Mouse (Mus musculus): Measurements from ENCODE around the gene Gm42878. TPM values are rescaled to one million over a fixed set of nuclear protein-coding genes. Genes with fewer than 3 reads are reported as not detected.

The Gm42878 gene
- polyA plus RNA-seq, 2 experiments = 0.07 TPM; not detected in 1

- TF ChIP-seq CTCF (IDR thresholded peaks at IDR 0.05; ENCODE audit: low read depth) (no peak), EP300 (IDR thresholded peaks at IDR 0.05; ENCODE audit: low read depth) (no peak)
- 87% methylated on average over 10 of the region's 10 CpGs for WGBS (ENCODE audit: insufficient replicate concordance)
- Histone ChIP-seq H3K9ac (replicated peaks) (no peak overlapping the region), H3K4me1 (replicated peaks; ENCODE audit: control insufficient read depth in 2 of 2, insufficient read depth in 2 of 2, low read length in 1 of 2) (peaks cover 9 to 30% of the 10 kb centered on the region in 2 experiments), H3K27ac (no peak overlapping the region), H3K36me3 (replicated peaks; ENCODE audit: control insufficient read depth, insufficient read depth, low read depth) (no peaks in the 10 kb centered on the region), H3K4me2 (ENCODE audit: low read depth) (no peak overlapping the region), H3K27me3 (ENCODE audit: control insufficient read depth, insufficient read depth, low read length) (no peaks in the 10 kb centered on the region), H3K9me3 (ENCODE audit: control insufficient read depth, low read length) (no peaks in the 10 kb centered on the region), H3K4me3 (ENCODE audit: insufficient read depth in 1 of 2, low read depth in 2 of 2, low read length in 2 of 2) (no peak overlapping the region)
- DNase-seq (ENCODE audit: low read depth in 3 of 3, low spot score in 3 of 3) = no peak
- no peak for ATAC-seq (ENCODE audit: insufficient read depth)
These were observed 39.7 kb upstream of the Gm42878 start for GRCm38 (mm10) chr5:121585005-121585404.

- ATAC-seq (ENCODE audit: insufficient read depth) = peak; percentile 75
- peak in 2 of 3 experiments; percentile 41 to 47 for DNase-seq (ENCODE audit: low read depth in 3 of 3, low spot score in 3 of 3)
- WGBS (ENCODE audit: insufficient replicate concordance) = 27% methylated on average over 12 of the region's 12 CpGs
- no peaks in the 10 kb centered on the region for H3K9me3 ChIP-seq (ENCODE audit: control insufficient read depth, low read length)
- H3K27ac ChIP-seq = no peak overlapping the region
- 0 out of 2 replicates have a peak overlapping the region, but pooled peaks have one; percentile 22 for H3K4me2 ChIP-seq (ENCODE audit: low read depth)
- TF ChIP-seq EP300 (IDR thresholded peaks at IDR 0.05; ENCODE audit: low read depth) (no peak), CTCF (IDR thresholded peaks at IDR 0.05; ENCODE audit: low read depth) (peak; percentile 78)
- H3K4me3 ChIP-seq (ENCODE audit: insufficient read depth in 1 of 2, low read depth in 2 of 2, low read length in 2 of 2) = no peak overlapping the region
- no peaks in the 10 kb centered on the region; the same call in 1 of the 2 replicates for H3K36me3 ChIP-seq (replicated peaks; ENCODE audit: control insufficient read depth, insufficient read depth, low read depth)
- H3K9ac ChIP-seq (replicated peaks) = no peak overlapping the region
- H3K4me1 ChIP-seq (replicated peaks; ENCODE audit: control insufficient read depth in 2 of 2, insufficient read depth in 2 of 2, low read length in 1 of 2) = peaks cover 9 to 30% of the 10 kb centered on the region in 2 experiments
- H3K27me3 ChIP-seq (ENCODE audit: control insufficient read depth, insufficient read depth, low read length) = no peaks in the 10 kb centered on the region
These were observed 38.7 kb upstream of the Gm42878 start for GRCm38 (mm10) chr5:121583765-121584501.

GRCm38 (mm10) chr5:121581945-121582344, 36.7 kb upstream of the Gm42878 start:
- Histone ChIP-seq H3K36me3 (replicated peaks; ENCODE audit: control insufficient read depth, insufficient read depth, low read depth) (peaks cover 4% of the 10 kb centered on the region), H3K27ac (no peak overlapping the region), H3K4me1 (replicated peaks; ENCODE audit: control insufficient read depth in 2 of 2, insufficient read depth in 2 of 2, low read length in 1 of 2) (peaks cover 7 to 22% of the 10 kb centered on the region in 2 experiments), H3K4me2 (ENCODE audit: low read depth) (no peak overlapping the region), H3K4me3 (ENCODE audit: insufficient read depth in 1 of 2, low read depth in 2 of 2, low read length in 2 of 2) (no peak overlapping the region), H3K9me3 (ENCODE audit: control insufficient read depth, low read length) (no peaks in the 10 kb centered on the region), H3K27me3 (ENCODE audit: control insufficient read depth, insufficient read depth, low read length) (no peaks in the 10 kb centered on the region), H3K9ac (replicated peaks) (no peak overlapping the region)
- ATAC-seq (ENCODE audit: insufficient read depth) (no peak), DNase-seq (ENCODE audit: low read depth in 3 of 3, low spot score in 3 of 3) (no peak)
- TF ChIP-seq CTCF (IDR thresholded peaks at IDR 0.05; ENCODE audit: low read depth) (no peak), EP300 (IDR thresholded peaks at IDR 0.05; ENCODE audit: low read depth) (no peak)
- 72% methylated on average over 8 of the region's 8 CpGs for WGBS (ENCODE audit: insufficient replicate concordance)

- DNase-seq (ENCODE audit: low read depth in 3 of 3, low spot score in 3 of 3) = no peak
- no peak for TF ChIP-seq EP300 (IDR thresholded peaks at IDR 0.05; ENCODE audit: low read depth)
- no peak for TF ChIP-seq CTCF (IDR thresholded peaks at IDR 0.05; ENCODE audit: low read depth)
- 82% methylated on average over 11 of the region's 11 CpGs for WGBS (ENCODE audit: insufficient replicate concordance)
- Histone ChIP-seq H3K36me3 (replicated peaks; ENCODE audit: control insufficient read depth, insufficient read depth, low read depth) (peaks cover 4% of the 10 kb centered on the region), H3K27me3 (ENCODE audit: control insufficient read depth, insufficient read depth, low read length) (no peaks in the 10 kb centered on the region), H3K9ac (replicated peaks) (no peak overlapping the region), H3K4me3 (ENCODE audit: insufficient read depth in 1 of 2, low read depth in 2 of 2, low read length in 2 of 2) (no peak overlapping the region), H3K4me2 (ENCODE audit: low read depth) (no peak overlapping the region), H3K4me1 (replicated peaks; ENCODE audit: control insufficient read depth in 2 of 2, insufficient read depth in 2 of 2, low read length in 1 of 2) (no peaks in the 10 kb centered on the region), H3K9me3 (ENCODE audit: control insufficient read depth, low read length) (no peaks in the 10 kb centered on the region), H3K27ac (no peak overlapping the region)
- ATAC-seq (ENCODE audit: insufficient read depth) = no peak
These were observed 31.7 kb upstream of the Gm42878 start for GRCm38 (mm10) chr5:121576927-121577488.

- WGBS (ENCODE audit: insufficient replicate concordance) = 82% methylated on average over 11 of the region's 11 CpGs
- ATAC-seq (ENCODE audit: insufficient read depth) (no peak), DNase-seq (ENCODE audit: low read depth in 3 of 3, low spot score in 3 of 3) (no peak)
- Histone ChIP-seq H3K27me3 (ENCODE audit: control insufficient read depth, insufficient read depth, low read length) (no peaks in the 10 kb centered on the region), H3K36me3 (replicated peaks; ENCODE audit: control insufficient read depth, insufficient read depth, low read depth) (peaks cover 4% of the 10 kb centered on the region), H3K4me1 (replicated peaks; ENCODE audit: control insufficient read depth in 2 of 2, insufficient read depth in 2 of 2, low read length in 1 of 2) (no peaks in the 10 kb centered on the region), H3K9me3 (ENCODE audit: control insufficient read depth, low read length) (no peaks in the 10 kb centered on the region), H3K9ac (replicated peaks) (no peak overlapping the region), H3K4me2 (ENCODE audit: low read depth) (no peak overlapping the region), H3K4me3 (ENCODE audit: insufficient read depth in 1 of 2, low read depth in 2 of 2, low read length in 2 of 2) (no peak overlapping the region), H3K27ac (no peak overlapping the region)
- TF ChIP-seq CTCF (IDR thresholded peaks at IDR 0.05; ENCODE audit: low read depth) (no peak), EP300 (IDR thresholded peaks at IDR 0.05; ENCODE audit: low read depth) (no peak)
These were observed 30.6 kb upstream of the Gm42878 start for GRCm38 (mm10) chr5:121575867-121576266.

Measured in liver, embryonic 14.5 days (tissue).